Mouse (Mus musculus): ENCODE data around the gene Csrp1. TPM values are rescaled to one million over a fixed set of nuclear protein-coding genes. Genes with fewer than 3 reads are reported as not detected.

Csrp1 gene
- 169 and 254 TPM in 2 replicates for polyA plus RNA-seq (2012; ENCODE audit: insufficient read depth, insufficient read length, low replicate concordance, missing spikeins)

DNA sequence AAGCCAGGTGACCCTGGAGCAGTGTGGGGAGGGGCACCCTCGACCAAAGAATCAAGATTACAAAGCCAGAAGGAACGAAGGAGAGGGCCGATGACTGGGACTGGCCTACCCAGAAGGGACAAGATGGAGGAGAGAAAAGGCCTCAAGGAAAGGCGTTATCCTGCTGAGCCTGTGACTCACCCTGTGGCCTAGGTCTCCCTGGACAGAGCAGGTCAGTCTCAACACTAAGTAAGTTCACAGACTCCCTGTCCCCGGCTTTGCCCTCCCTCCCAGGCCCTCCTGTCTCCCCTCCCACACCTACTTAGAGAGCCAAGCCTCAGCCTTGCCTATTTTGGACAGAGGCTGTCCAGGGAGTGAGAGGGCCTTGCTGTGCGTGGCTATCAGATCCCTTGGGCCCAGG lies at the start of gene Csrp1:
Gene Csrp1 (plus strand): TSS at position 79 of the 400 bp plus-strand sequence.
- Histone ChIP-seq H3K27ac (ENCODE audit: insufficient read depth, low read depth, low read length) (no peak within 1 kb of the TSS), H3K4me3 (ENCODE audit: insufficient read depth, low read depth, low read length) (no peak within 1 kb of the TSS), H3K4me1 (ENCODE audit: control insufficient read depth, insufficient read depth, low read length) (peaks cover 2% of the 10 kb centered on the region; the same call in 1 of the 2 replicates)
- WGBS = 82% methylated on average over 6 of the region's 6 CpGs
- TF ChIP-seq POLR2A (IDR thresholded peaks at IDR 0.05; ENCODE audit: insufficient read depth, low read depth, low read length) = no peak
- TF ChIP-seq CTCF (IDR thresholded peaks at IDR 0.05; ENCODE audit: insufficient read depth, low read depth, low read length) = no peak

DNA sequence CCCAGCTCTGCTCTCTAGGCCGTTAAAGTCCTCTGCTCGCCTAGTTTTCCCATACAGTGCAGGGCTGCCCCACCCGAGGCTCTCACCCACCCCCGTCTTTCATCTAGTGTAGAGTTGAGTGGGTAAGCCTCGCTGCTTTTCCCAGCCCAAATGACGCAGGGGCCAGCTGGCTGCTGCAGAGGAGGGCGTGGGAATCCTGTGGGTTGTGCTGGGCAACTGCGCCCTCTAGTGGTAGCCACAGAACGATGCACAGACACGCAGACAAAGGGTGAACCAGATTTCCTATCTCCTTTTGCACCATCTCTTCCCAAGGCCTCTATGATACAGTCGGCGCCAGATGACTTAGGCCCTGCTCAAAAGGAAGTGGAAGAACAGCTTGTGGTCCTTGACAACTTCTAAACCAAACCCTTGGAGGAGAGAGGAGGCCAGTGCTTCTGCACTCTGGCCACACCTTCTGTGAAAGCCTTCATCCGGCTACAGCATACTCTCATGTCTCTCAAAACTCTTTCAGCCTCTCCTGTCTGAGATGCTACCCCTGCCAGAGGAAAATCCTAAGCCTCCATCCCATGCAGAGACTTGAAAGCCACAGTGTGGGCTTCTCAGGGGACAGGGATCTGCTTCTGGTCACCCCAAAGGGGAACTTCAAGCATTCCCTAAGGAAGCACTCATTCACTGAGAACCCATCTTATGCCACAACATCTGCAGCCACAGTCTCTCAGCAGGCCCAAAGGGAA lies 49.3 kb upstream of the Csrp1 start:
- H3K4me3 ChIP-seq (ENCODE audit: insufficient read depth, low read depth, low read length) = no peak overlapping the region
- WGBS = 7% methylated on average over 13 of the region's 13 CpGs
- TF ChIP-seq CTCF (IDR thresholded peaks at IDR 0.05; ENCODE audit: insufficient read depth, low read depth, low read length) (peak; percentile 88), POLR2A (IDR thresholded peaks at IDR 0.05; ENCODE audit: insufficient read depth, low read depth, low read length) (no peak)
- H3K27ac ChIP-seq (ENCODE audit: insufficient read depth, low read depth, low read length) = no peak overlapping the region
- peaks cover 21% of the 10 kb centered on the region for H3K4me1 ChIP-seq (ENCODE audit: control insufficient read depth, insufficient read depth, low read length)

DNA sequence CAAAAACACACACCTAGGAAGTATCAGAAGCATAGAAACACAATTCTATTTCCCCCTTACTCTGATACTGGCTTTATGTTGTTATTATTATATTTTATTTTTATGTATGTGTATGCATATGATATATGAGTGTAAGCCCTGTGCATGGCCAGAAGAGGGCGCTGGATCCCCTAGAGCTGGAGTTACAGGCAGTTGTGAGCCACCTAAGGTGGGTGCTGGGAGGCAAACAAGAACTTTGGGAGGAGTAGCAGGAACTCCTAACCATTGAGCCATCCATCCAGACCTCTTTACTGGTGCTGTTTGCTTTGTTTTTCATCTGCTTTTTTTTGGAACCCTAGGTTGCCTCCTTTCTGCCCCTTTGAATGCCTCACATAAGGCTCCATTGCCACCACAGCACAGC lies 48.5 kb upstream of the Csrp1 start:
- TF ChIP-seq POLR2A (IDR thresholded peaks at IDR 0.05; ENCODE audit: insufficient read depth, low read depth, low read length) (no peak), CTCF (IDR thresholded peaks at IDR 0.05; ENCODE audit: insufficient read depth, low read depth, low read length) (no peak)
- no peak overlapping the region for H3K4me3 ChIP-seq (ENCODE audit: insufficient read depth, low read depth, low read length)
- H3K27ac ChIP-seq (ENCODE audit: insufficient read depth, low read depth, low read length) = no peak overlapping the region
- H3K4me1 ChIP-seq (ENCODE audit: control insufficient read depth, insufficient read depth, low read length) = peaks cover 23% of the 10 kb centered on the region
- WGBS = 29% methylated on average over 1 of the region's 1 CpGs

DNA sequence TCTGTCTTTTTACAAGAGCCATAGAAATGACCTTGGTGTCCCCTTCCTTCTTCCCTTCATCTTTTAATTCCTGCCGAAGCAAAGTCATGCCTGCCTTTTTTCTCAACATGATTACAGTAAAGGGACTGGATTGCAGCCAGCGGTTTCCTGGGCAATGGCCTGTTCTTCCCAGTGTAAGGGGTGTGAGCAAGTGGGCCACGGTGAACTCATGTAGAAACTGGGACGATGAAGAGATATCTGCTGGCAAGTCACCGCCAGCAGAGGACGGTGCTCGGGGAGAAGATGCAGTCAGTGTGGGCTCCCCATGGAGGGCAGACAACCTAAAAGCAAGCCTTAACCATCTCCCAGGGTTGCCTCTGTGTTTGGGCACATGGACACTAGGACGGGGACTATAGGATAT lies 47.9 kb upstream of the Csrp1 start:
- no peak overlapping the region for H3K27ac ChIP-seq (ENCODE audit: insufficient read depth, low read depth, low read length)
- peaks cover 23% of the 10 kb centered on the region for H3K4me1 ChIP-seq (ENCODE audit: control insufficient read depth, insufficient read depth, low read length)
- H3K4me3 ChIP-seq (ENCODE audit: insufficient read depth, low read depth, low read length) = no peak overlapping the region
- TF ChIP-seq CTCF (IDR thresholded peaks at IDR 0.05; ENCODE audit: insufficient read depth, low read depth, low read length) = no peak
- 53% methylated on average over 8 of the region's 8 CpGs for WGBS

DNA sequence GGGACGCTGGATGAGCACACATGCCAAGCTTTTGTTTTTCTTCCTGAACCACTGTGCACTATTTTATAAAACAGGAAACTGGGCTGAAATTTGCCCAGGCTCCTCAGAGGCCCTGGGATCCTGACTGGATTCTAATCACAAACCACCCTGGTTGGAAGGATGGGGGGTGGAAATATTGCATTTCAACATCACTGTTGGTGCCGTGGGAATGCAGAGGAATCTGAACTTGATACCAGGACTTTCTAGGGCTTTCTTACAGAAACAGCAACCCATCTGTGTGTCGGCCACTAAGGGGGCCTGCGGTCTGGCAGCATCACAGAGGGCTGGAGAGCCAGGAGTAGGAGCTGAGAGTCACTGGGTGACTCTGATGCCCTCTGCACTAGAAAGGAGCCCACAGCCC lies 47.5 kb upstream of the Csrp1 start:
- no peak overlapping the region for H3K27ac ChIP-seq (ENCODE audit: insufficient read depth, low read depth, low read length)
- WGBS = 90% methylated on average over 4 of the region's 4 CpGs

DNA sequence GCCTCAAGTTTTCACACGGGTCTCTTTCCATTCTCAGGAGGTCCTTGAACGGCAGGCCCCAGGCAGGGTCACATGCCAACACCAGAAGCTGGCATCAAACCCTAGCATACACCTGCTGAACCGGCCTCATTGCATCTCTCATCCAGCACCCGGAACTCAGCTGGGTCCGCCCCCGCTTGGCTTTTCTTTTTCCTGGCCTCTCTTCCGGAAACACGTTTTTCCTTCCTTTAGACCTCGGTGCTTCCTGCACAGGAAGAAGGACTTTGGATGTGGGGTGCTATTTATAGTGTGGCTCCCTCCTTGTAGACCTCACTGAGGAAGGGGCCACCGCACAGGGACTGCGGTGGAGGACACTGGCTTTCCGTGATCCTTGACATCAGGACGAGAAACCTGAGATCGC lies 46.4 kb upstream of the Csrp1 start:
- 81% methylated on average over 14 of the region's 14 CpGs for WGBS
- no peak overlapping the region for H3K4me3 ChIP-seq (ENCODE audit: insufficient read depth, low read depth, low read length)
- H3K27ac ChIP-seq (ENCODE audit: insufficient read depth, low read depth, low read length) = no peak overlapping the region
- TF ChIP-seq POLR2A (IDR thresholded peaks at IDR 0.05; ENCODE audit: insufficient read depth, low read depth, low read length) = no peak
- no peak for TF ChIP-seq CTCF (IDR thresholded peaks at IDR 0.05; ENCODE audit: insufficient read depth, low read depth, low read length)
- H3K4me1 ChIP-seq (ENCODE audit: control insufficient read depth, insufficient read depth, low read length) = peaks cover 23% of the 10 kb centered on the region

More for the DNA sequence above, 47.5 kb upstream of the Csrp1 start:
- H3K4me3 ChIP-seq (ENCODE audit: insufficient read depth, low read depth, low read length) = no peak overlapping the region
- TF ChIP-seq CTCF (IDR thresholded peaks at IDR 0.05; ENCODE audit: insufficient read depth, low read depth, low read length) = no peak
- no peak for TF ChIP-seq POLR2A (IDR thresholded peaks at IDR 0.05; ENCODE audit: insufficient read depth, low read depth, low read length)
- H3K4me1 ChIP-seq (ENCODE audit: control insufficient read depth, insufficient read depth, low read length) = peaks cover 23% of the 10 kb centered on the region

DNA sequence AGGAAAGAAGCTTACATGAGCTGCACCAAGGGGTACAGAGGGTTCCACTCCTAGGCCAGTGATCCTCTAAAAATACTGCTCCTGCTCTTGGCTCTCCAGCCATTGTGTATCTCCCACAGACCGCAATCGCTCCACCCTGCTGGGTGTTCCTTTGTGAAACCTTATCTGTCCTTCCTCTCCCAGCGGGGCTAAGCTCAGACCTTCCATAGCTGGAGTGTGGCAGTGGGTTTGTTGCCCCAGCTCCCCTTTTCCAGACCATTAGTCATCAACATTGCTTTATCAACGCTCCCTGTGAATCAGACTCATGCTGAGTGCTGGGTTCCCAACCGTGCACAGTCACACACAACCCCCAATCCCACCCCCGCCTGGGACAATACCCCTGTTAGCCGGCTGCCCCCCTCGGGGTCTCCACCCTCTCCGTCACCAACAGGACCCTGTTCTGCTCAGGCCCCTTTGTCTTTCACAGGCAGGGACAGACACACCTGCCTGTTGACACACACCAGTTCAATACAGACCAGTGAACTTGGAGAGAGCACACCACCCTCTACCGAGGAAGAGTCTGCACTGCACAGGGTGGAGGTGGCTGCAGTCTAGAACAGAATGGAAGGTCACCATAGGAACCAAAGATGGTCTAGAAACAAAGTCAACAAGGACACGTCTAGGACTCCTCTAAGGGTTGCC lies 44.3 kb upstream of the Csrp1 start:
- peaks cover 14% of the 10 kb centered on the region for H3K4me1 ChIP-seq (ENCODE audit: control insufficient read depth, insufficient read depth, low read length)
- 0 out of 2 replicates have a peak, but pooled peaks have one; percentile 10 for TF ChIP-seq CTCF (IDR thresholded peaks at IDR 0.05; ENCODE audit: insufficient read depth, low read depth, low read length)
- TF ChIP-seq POLR2A (IDR thresholded peaks at IDR 0.05; ENCODE audit: insufficient read depth, low read depth, low read length) = no peak
- WGBS = 31% methylated on average over 11 of the region's 11 CpGs
- no peak overlapping the region for H3K4me3 ChIP-seq (ENCODE audit: insufficient read depth, low read depth, low read length)
- H3K27ac ChIP-seq (ENCODE audit: insufficient read depth, low read depth, low read length) = no peak overlapping the region

DNA sequence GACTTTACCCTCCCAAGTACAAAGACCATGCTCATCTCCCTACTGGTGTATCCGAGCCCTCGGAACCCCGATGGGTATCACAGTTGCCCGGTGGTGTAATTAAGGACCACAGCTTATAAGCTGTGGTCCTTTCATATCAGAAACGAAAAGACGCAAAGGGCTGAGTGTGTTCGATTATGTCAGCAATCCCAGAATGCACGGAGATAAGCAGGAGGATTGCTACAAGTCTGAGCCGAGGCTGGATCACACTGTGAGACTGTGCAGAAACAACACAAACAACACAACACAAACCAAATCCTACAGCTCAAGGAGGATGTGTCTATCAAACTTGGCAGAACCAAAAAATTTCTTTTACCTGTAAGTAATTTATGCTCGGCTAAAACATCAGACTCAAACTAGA lies 43.6 kb upstream of the Csrp1 start:
- 90% methylated on average over 10 of the region's 10 CpGs for WGBS
- H3K4me3 ChIP-seq (ENCODE audit: insufficient read depth, low read depth, low read length) = no peak overlapping the region

More for the DNA sequence above, 43.6 kb upstream of the Csrp1 start:
- H3K4me1 ChIP-seq (ENCODE audit: control insufficient read depth, insufficient read depth, low read length) = peaks cover 15% of the 10 kb centered on the region
- no peak overlapping the region for H3K27ac ChIP-seq (ENCODE audit: insufficient read depth, low read depth, low read length)
- TF ChIP-seq CTCF (IDR thresholded peaks at IDR 0.05; ENCODE audit: insufficient read depth, low read depth, low read length) = no peak
- TF ChIP-seq POLR2A (IDR thresholded peaks at IDR 0.05; ENCODE audit: insufficient read depth, low read depth, low read length) = no peak

Measured in olfactory bulb, adult 2 months (tissue).